Mouse (Mus musculus) heart, embryonic 14.5 days (tissue): ENCODE data around the gene Pde9a. TPM values are rescaled to one million over a fixed set of nuclear protein-coding genes. Genes with fewer than 3 reads are reported as not detected.
"Not testable (repeated sequence)": the region's sequence is repeated elsewhere in the genome, so short reads cannot be mapped to it uniquely, and the experiment has no call there.

Experiments used
- ATAC-seq: fragments of 200-750 bp; cut with Nextera tagmentation; 2 replicates; pipeline ENCODE4 v1.8.0; 2017; ENCODE audit warnings: low read depth, moderate TSS enrichment; ENCODE audit not compliant: insufficient number of reproducible peaks, insufficient read depth, low FRiP score
- H3K27ac ChIP-seq, 2 experiments: fragments of 200-500 bp in 1 of 2; fragments of 300-500 bp in 1 of 2; sonication (generic) in 1 of 2; replicated peaks in 1 of 2; 2 replicates each; pipeline ENCODE4 v1.5.1; 2012 to 2014; ENCODE audit warnings: low read depth in 2 of 2, low read length in 2 of 2, control low read depth in 1 of 2, mild to moderate bottlenecking in 1 of 2, mixed read lengths in 1 of 2; ENCODE audit not compliant: control insufficient read depth in 1 of 2, insufficient read depth in 1 of 2
- H3K27me3 ChIP-seq: fragments of 300-500 bp; sonication (generic); 2 replicates; pipeline ENCODE4 v1.6.1; 2014; ENCODE audit warnings: mild to moderate bottlenecking, low read length, control low read depth; ENCODE audit not compliant: control insufficient read depth, insufficient read depth
- H3K36me3 ChIP-seq: fragments of 300-500 bp; sonication (generic); 2 replicates; pipeline ENCODE4 v1.6.1; 2014; ENCODE audit warnings: mild to moderate bottlenecking, control low read depth, low read length, mixed read lengths; ENCODE audit not compliant: control insufficient read depth, insufficient read depth
- H3K4me1 ChIP-seq, 2 experiments: fragments of 200-500 bp in 1 of 2; fragments of 300-500 bp in 1 of 2; sonication (generic) in 1 of 2; 2 replicates each; pipeline ENCODE4 v1.6.1; 2012 to 2014; ENCODE audit warnings: low read length in 2 of 2, control low read depth in 1 of 2, mixed read lengths in 1 of 2; ENCODE audit not compliant: control insufficient read depth in 2 of 2, insufficient read depth in 2 of 2
- H3K4me2 ChIP-seq: fragments of 300-500 bp; sonication (generic); 2 replicates; pipeline ENCODE4 v1.6.1; 2014; ENCODE audit warnings: mild to moderate bottlenecking, low read length
- H3K4me3 ChIP-seq, 2 experiments: fragments of 200-500 bp in 1 of 2; fragments of 300-500 bp in 1 of 2; sonication (generic) in 1 of 2; 2 replicates each; pipeline ENCODE4 v1.5.1; 2012 to 2014; ENCODE audit warnings: low read length in 2 of 2, mild to moderate bottlenecking in 2 of 2, control low read depth in 1 of 2, low read depth in 1 of 2, moderate library complexity in 1 of 2; ENCODE audit not compliant: control insufficient read depth in 1 of 2, insufficient read depth in 1 of 2
- H3K9ac ChIP-seq: fragments of 300-500 bp; sonication (generic); 2 replicates; pipeline ENCODE4 v1.6.1; 2014; ENCODE audit warnings: mild to moderate bottlenecking, low read length
- H3K9me3 ChIP-seq: fragments of 300-500 bp; sonication (generic); 2 replicates; pipeline ENCODE4 v1.6.1; 2016; ENCODE audit warnings: low read length, control low read depth; ENCODE audit not compliant: control insufficient read depth
- WGBS: fragments of 180-500 bp; shearing (Covaris S2); extraction: QIAGEN DNeasy Blood & Tissue Kit; methylation state at CpG from one replicate; pipeline ENCODE4 v1.1.7; 2014; 5-methylcytosine and 5-hydroxymethylcytosine counted together
- polyA plus RNA-seq: library from polyadenylated mRNA; unstranded; fragments of >200 nt; fragmentation: Nextera tagmentation; extraction: Ambion mirVana; gene quantifications from 2 replicates; pipeline ENCODE4 v1.2.1, GENCODE M21; 2014

The Pde9a gene
- polyA plus RNA-seq, 1 experiment from 2014 or later, result 9.1 TPM

DNA sequence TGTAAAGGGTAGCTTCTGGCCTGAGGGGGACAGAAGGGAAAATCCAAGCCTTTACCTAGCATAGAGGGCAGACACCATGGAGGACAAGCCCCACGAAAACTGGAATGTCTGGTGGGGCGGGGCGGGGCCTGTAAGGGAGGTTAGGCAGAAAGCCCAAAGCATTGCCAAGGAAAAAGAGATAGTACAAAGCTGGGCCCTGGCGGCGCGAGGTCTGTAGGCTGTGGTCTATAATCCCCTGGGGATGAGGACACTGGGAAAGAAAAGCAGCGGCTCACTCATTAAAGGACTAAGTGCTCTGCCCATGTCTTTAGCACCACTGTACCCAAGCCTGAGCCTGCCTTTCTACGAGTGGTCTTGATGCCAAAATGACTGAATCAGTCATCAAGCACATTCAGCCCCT, 34.0 kb upstream of the Pde9a start:
- Histone ChIP-seq H3K9ac (no peak overlapping the region), H3K27ac (no peak overlapping the region), H3K36me3 (0 out of 2 replicates have a peak, but pooled peaks cover 4% of the 10 kb centered on the region), H3K4me2 (no peak overlapping the region), H3K27me3 (no peaks in the 10 kb centered on the region), H3K4me3 (no peak overlapping the region), H3K4me1 (peaks cover 0 to 3% of the 10 kb centered on the region in 2 experiments; a peak in 1 of 4 replicates), H3K9me3 (no peaks in the 10 kb centered on the region)
- no peak for ATAC-seq
- WGBS, result 54% methylated on average over 8 of the region's 8 CpGs

DNA sequence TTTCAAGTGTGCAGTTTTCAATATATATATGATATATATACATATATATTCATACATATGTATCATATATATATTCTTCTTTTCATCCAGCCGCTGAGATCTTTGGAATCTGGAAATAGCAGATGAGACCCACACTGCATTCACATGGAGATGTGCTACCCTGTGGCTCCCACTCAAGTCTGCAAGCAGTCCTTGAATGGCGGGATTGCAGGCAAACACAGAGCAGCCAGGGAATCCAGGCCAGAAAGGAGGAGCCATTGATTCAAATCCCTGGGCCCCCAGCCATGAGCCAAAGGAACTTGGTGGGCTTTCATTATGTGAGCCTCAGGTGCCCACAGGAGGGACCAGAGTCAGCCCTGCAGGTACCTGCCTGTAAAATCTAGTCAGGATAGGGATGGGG, 32.8 kb upstream of the Pde9a start:
- Histone ChIP-seq H3K4me2 (no peak overlapping the region), H3K4me3 (no peak overlapping the region), H3K9ac (no peak overlapping the region), H3K9me3 (no peaks in the 10 kb centered on the region), H3K27ac (no peak overlapping the region), H3K4me1 (peaks cover 0 to 3% of the 10 kb centered on the region in 2 experiments; a peak in 1 of 4 replicates), H3K36me3 (0 out of 2 replicates have a peak, but pooled peaks cover 4% of the 10 kb centered on the region), H3K27me3 (no peaks in the 10 kb centered on the region)
- 78% methylated on average over 2 of the region's 2 CpGs for WGBS
- no peak for ATAC-seq

DNA sequence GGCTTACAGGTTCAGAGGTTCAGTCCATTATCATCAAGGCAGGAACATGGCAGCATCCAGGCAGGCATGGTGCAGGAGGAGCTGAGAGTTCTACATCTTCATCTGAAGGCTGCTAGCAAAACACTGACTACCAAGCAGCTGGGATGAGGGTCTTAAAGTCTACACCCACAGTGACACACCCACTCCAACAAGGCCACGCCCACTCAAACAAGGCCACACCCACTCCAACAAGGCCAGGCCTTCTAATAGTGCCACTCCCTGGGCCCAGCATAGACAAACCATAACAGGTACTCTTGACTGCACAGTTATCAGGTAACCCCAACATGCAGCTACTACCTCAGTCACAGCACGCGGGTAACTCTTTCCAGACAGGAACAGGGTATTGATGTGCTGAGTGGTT, 31.3 kb upstream of the Pde9a start:
- not testable (repeated sequence) for H3K4me1 ChIP-seq, ATAC-seq, H3K4me2 ChIP-seq, H3K4me3 ChIP-seq, H3K36me3 ChIP-seq, H3K27ac ChIP-seq, H3K27me3 ChIP-seq, H3K9ac ChIP-seq, H3K9me3 ChIP-seq
- 61% methylated on average over 3 of the region's 3 CpGs for WGBS

DNA sequence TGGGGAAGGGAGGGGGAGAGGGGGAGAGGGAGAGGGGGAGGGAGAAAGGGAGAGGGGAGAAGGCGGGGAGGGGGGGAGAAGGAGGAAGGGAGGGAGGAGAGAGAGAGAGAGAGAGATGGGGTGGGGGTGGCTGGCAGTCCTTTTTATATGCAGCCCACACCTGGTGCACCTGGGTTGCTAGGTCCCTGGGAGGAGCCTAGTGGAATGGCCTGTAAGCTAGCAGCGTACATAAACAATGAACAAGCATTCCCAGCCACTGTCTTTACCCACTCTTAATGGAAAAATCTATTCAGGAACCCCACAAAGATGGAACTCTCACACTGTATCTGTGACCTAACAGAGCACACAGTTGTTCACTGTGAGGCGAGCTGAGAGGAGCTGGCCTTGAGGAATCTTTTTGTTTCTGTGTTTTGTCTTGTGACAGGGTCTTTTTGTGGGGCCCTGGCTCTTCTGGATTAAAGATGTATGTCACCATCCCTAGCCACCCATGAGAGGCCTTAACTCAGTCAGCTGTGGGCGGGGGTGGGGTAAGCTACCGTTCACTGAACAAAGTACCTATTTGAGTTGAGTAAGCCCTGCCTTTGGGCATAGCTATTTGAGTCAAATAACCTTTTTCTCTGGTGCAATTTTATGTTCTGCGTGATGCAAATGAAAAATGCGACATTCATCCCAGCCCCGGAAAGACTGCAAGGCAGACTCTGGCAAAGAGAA, 30.1 kb upstream of the Pde9a start:
- H3K9me3 ChIP-seq, result no peaks in the 10 kb centered on the region
- WGBS, result 54% methylated on average over 7 of the region's 8 CpGs
- H3K27ac ChIP-seq, result no peak overlapping the region
- no peak overlapping the region for H3K9ac ChIP-seq
- H3K4me1 ChIP-seq, result peaks cover 0 to 3% of the 10 kb centered on the region in 2 experiments; a peak in 1 of 4 replicates
- no peak overlapping the region for H3K4me3 ChIP-seq
- ATAC-seq, result no peak
- no peaks in the 10 kb centered on the region for H3K36me3 ChIP-seq
- no peak overlapping the region for H3K4me2 ChIP-seq
- H3K27me3 ChIP-seq, result no peaks in the 10 kb centered on the region

DNA sequence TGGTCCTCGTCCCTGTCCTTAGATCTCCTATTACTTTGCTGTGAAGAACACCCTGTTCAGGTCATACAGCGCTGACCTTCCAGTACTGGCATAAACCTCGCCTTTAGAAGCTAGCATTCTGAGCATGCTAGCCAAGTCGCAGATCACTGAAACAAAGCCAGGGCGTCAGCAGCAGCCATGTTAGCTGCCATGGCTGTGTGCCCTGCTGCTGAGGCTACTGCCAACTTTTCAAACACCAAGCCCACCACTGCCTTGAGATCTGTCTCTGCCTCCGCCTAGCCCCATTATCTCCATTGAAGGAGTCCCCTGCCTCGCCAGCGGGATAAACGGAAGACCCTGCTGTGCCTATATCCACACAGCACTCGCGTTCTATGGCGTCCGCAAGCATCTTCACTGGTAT, 25.4 kb upstream of the Pde9a start:
- Histone ChIP-seq H3K4me3 (no peak overlapping the region), H3K27me3 (no peaks in the 10 kb centered on the region), H3K27ac (no peak overlapping the region), H3K9ac (no peak overlapping the region), H3K9me3 (no peaks in the 10 kb centered on the region), H3K4me2 (no peak overlapping the region), H3K4me1 (no peaks in the 10 kb centered on the region), H3K36me3 (no peaks in the 10 kb centered on the region)
- no peak for ATAC-seq
- WGBS, result 76% methylated on average over 13 of the region's 13 CpGs

DNA sequence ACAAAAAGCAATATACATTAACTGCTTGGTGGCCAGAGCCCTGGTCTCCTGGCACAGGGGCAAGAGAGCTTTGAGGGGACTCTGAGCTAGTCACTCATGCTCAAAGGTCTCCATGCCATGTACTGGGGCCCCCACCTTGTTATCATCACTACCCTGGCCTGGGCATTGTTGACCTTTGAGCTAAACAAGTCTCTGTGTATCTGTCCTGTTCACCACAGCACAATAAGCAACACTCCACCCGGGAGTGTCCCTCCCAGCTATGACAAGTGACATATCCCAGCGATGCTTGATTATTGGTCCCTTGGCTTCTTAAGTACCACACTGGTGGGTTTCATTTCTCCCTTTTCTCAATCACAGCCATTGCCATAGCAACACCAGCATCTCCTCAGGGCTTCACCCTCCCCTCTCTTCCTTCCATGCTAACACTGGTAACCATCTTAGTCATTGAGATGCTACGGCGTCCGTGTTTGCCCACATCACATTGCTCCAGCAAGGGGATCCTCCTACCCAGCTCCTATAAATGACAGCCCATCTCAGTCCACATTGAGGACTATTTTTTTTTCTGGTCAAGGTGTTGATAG, 20.3 kb upstream of the Pde9a start:
- Histone ChIP-seq H3K36me3 (no peaks in the 10 kb centered on the region), H3K27ac (no peak overlapping the region), H3K4me2 (no peak overlapping the region), H3K9me3 (no peaks in the 10 kb centered on the region), H3K4me3 (no peak overlapping the region), H3K9ac (no peak overlapping the region), H3K4me1 (no peaks in the 10 kb centered on the region), H3K27me3 (no peaks in the 10 kb centered on the region)
- 73% methylated on average over 5 of the region's 5 CpGs for WGBS
- no peak for ATAC-seq

DNA sequence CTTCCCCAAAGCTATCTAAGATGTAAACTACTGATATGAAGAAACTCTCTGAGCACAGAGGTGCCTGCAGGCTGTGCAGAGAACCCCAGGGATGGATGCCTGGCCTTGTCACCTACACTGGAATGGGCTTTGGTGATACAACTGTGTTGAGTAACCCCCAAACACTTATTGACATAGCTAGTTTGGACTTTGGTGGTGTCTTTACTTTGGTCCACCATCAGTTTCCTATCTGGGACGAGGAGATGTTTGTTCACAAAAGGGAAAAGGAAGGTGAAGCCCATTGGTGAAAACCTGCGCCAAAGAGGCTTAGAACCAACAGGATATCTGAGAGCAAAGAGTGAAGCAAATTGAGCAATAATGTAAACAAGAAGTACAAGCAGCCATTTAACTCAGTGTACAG, 15.8 kb upstream of the Pde9a start:
- H3K27ac ChIP-seq, result no peak overlapping the region
- no peak overlapping the region for H3K4me3 ChIP-seq
- H3K27me3 ChIP-seq, result no peaks in the 10 kb centered on the region
- no peak overlapping the region for H3K9ac ChIP-seq
- no peak overlapping the region for H3K4me2 ChIP-seq
- no peaks in the 10 kb centered on the region for H3K4me1 ChIP-seq
- ATAC-seq, result no peak
- WGBS, result 71% methylated on average over 2 of the region's 2 CpGs
- H3K36me3 ChIP-seq, result no peaks in the 10 kb centered on the region
- H3K9me3 ChIP-seq, result no peaks in the 10 kb centered on the region

DNA sequence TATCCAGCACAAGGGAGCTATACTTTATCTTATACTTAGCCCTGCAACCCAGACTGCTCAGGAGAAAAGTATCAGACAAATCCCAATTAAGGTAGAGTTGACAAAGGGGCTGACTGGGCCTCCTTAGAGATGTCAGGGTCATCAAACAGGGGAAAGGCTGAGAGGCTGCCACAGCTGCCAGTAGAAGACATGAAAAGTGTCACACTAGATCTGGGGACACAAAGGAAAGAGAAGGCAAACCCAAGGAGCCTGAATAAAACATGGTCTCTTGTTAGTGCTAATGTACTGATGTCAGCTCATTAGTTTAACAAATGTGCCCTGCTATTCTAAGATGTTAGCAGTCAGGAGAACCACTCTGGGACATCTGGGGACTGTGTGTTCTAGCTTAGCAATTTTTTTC, 15.1 kb upstream of the Pde9a start:
- no peaks in the 10 kb centered on the region for H3K9me3 ChIP-seq
- no peak for ATAC-seq
- H3K9ac ChIP-seq, result no peak overlapping the region
- H3K36me3 ChIP-seq, result no peaks in the 10 kb centered on the region
- no peak overlapping the region for H3K4me2 ChIP-seq
- no peak overlapping the region for H3K4me3 ChIP-seq
- no peaks in the 10 kb centered on the region for H3K4me1 ChIP-seq
- no peaks in the 10 kb centered on the region for H3K27me3 ChIP-seq
- H3K27ac ChIP-seq, result no peak overlapping the region
